Mouse (Mus musculus): ENCODE results near the gene Mef2c. TPM values are rescaled to one million over a fixed set of nuclear protein-coding genes. Genes with fewer than 3 reads are reported as not detected.

Mef2c gene
- total RNA-seq (2021) = 100 to 1,000 TPM; 620 to 698 TPM

DNA sequence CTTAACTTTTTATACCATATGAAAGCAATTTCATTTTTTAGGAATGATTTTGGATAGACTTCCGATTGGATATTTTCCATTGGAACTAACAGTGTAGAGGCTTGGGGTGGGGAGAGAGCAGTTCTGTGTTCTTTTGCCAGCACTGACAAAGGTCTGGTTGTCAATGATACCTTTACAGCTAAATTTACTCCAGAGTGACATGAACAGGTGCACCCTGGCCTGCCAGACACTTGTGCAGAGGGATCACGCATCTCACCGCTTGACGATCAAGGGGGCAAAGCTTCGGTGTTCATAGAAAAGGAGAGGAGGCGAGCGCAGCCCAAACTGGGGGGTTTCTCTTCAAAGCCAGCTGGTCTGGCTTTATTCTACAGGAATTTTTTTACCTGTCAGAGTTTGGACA lies at the start of gene Mef2c:
Gene Mef2c (plus strand): TSS at position 116 of the 400 bp plus-strand sequence.
- intact Hi-C loops (cut with DNase I) = no loop called here
- DNase-seq (ENCODE audit: low spot score in 2 of 2) = no peak

- intact Hi-C loops (cut with DNase I) = no loop called here
- no peak for DNase-seq (ENCODE audit: low spot score in 2 of 2)
Measured at GRCm38 (mm10) chr13:83458729-83459128, 45.1 kb upstream of the Mef2c start.

GRCm38 (mm10) chr13:83459600-83459999 lies 44.2 kb upstream of the Mef2c start:
- no peak for DNase-seq (ENCODE audit: low spot score in 2 of 2)
- intact Hi-C loops (cut with DNase I) = no loop called here

GRCm38 (mm10) chr13:83460620-83461019 lies 43.2 kb upstream of the Mef2c start:
- intact Hi-C loops (cut with DNase I) = no loop called here
- DNase-seq (ENCODE audit: low spot score in 2 of 2) = no peak

DNA sequence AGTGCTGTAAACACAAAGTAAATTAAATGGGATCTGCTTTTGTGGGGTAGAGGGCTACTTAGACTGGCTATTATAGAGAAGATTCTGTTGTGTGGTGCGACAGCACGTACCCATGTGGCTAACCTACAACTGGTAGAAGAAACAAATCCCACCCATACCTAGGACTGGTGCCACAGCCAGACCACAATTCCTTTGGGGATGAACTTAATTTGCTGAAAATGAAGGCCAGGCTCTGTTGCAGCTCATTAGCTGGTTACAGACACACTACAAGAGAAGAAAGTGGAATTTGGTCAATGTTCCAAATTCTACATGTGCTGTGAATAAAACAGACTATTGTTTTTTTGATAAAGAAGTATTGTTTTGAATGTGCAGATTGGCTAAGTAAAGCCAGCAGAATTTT lies 42.3 kb upstream of the Mef2c start:
- no peak for DNase-seq (ENCODE audit: low spot score in 2 of 2)
- intact Hi-C loops (cut with DNase I) = no loop called here

GRCm38 (mm10) chr13:83466756-83467155 lies 37.1 kb upstream of the Mef2c start:
- DNase-seq (ENCODE audit: low spot score in 2 of 2) = no peak
- intact Hi-C loops (cut with DNase I) = no loop called here

DNA sequence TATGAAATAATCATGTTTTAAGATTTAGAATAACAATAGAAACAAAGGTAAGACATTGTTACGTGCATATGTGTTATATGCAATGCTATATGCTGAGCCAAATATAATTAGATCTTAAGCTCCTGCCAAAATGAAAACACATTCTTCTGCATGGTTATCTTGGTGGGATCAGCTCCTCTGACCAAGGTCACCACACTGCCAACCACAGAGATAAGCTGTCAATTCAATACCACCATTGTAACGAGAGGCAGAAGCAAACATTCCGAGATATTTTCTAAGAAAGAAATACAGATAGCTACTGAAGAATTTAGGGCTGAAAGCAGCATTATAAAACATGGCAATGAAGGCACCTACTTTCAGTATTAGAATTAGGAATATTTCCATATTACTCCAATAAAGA lies 35.0 kb upstream of the Mef2c start:
- intact Hi-C loops (cut with DNase I) = no loop called here
- DNase-seq (ENCODE audit: low spot score in 2 of 2) = no peak

- DNase-seq (ENCODE audit: low spot score in 2 of 2) = no peak
- intact Hi-C loops (cut with DNase I) = no loop called here
Measured at GRCm38 (mm10) chr13:83473755-83474154, 30.1 kb upstream of the Mef2c start.

DNA sequence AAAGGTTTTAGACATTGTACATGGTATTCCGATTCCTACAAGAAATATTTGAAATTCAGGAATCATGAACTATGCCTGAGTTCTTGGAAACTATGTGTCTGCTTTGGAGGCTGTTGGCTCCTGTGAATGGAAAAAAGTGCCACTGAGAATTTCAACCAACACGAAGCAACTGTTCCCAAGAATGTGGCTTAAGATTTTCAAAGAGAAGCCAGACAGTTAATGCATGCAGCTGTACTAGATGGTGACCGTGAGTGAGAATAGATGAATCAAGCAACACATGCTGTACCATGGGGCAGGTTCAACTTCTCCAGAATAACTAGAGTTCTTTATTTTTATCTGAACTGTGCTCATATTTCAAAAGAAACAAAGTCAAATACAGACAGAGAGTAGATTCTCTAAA lies 23.4 kb upstream of the Mef2c start:
- DNase-seq (ENCODE audit: low spot score in 2 of 2) = no peak

GRCm38 (mm10) chr13:83481310-83481709 lies 22.5 kb upstream of the Mef2c start:
- intact Hi-C loops (cut with DNase I) = no loop called here
- no peak for DNase-seq (ENCODE audit: low spot score in 2 of 2)

More for the DNA sequence above, 23.4 kb upstream of the Mef2c start:
- intact Hi-C loops (cut with DNase I) = no loop called here

GRCm38 (mm10) chr13:83482087-83482486 lies 21.7 kb upstream of the Mef2c start:
- intact Hi-C loops (cut with DNase I) = no loop called here
- no peak for DNase-seq (ENCODE audit: low spot score in 2 of 2)

DNA sequence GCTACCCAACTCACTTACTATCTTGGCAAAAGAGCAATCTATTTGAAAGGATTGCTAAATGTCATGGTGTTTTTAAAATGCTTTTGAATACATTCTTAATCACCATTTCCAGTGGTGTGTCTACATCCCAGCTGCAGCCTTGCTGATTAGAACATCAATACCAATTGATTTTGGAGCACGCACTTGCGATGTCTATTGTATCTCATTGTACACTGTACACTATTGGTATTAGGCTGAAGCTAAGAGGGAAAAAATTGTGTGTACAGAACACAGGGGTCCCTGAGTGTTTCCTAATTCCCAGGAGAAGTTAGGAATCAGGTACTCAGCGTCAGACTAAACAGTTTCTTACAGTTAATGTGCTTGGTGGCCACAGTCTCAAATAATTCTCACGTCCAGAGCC lies 19.6 kb upstream of the Mef2c start:
- no peak for DNase-seq (ENCODE audit: low spot score in 2 of 2)
- intact Hi-C loops (cut with DNase I) = no loop called here

DNA sequence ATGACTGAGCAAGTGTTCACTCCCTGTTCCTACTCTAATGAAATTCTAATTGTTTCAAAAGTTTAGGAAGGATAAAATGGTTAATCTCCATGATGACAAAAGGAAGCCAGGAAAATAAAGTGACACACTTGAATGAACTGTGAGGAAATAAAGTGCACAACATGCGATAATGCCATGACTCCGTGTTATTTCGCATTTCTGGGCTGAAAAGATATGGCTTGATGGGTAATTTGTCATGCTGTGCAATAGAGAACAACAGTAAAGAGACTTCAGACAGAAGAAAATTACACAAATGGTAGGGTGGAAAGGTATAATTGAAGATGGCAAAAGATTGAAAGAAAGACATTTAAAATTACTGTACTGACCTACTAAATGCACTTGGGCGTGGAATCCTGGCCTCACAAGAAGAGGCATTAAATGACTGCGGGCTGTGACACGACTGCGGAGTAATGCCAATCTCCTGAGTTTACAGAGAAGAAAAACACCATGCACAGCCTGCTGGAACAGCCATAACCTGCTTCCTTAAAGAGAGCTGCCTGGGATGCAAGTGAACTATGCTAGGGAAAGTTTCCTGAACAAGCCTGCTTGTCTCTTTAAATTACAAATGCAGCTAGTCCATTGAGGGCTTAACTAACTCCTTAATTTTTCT lies 19.0 kb upstream of the Mef2c start:
- no peak for DNase-seq (ENCODE audit: low spot score in 2 of 2)
- intact Hi-C loops (cut with DNase I) = no loop called here

DNA sequence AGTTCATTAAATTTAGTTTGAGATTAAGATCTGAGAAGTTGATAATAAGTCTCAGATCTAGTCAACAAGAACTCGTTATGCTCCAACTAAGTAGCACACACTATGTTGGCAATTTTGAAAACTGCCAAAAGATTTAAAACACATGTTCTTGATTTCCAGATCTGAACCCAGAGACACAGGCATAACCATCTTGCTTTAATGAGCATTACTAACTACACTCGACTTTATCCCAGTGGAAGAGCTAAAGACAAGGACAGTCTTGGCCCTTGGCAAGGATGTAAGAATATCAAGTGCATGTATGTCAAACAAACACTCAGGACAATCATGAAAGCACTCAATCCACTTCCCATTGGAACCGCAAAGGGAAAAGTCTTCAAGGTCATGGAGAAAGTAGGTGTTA lies 11.8 kb upstream of the Mef2c start:
- no peak for DNase-seq (ENCODE audit: low spot score in 2 of 2)
- intact Hi-C loops (cut with DNase I) = no loop called here

GRCm38 (mm10) chr13:83497708-83498107 lies 6.1 kb upstream of the Mef2c start:
- intact Hi-C loops (cut with DNase I) = no loop called here
- no peak for DNase-seq (ENCODE audit: low spot score in 2 of 2)

GRCm38 (mm10) chr13:83499526-83499925 lies 4.3 kb upstream of the Mef2c start:
- intact Hi-C loops (cut with DNase I) = no loop called here
- DNase-seq (ENCODE audit: low spot score in 2 of 2) = no peak

GRCm38 (mm10) chr13:83507687-83508086 lies 3.9 kb downstream of the Mef2c start:
- intact Hi-C loops (cut with DNase I) = no loop called here

DNA sequence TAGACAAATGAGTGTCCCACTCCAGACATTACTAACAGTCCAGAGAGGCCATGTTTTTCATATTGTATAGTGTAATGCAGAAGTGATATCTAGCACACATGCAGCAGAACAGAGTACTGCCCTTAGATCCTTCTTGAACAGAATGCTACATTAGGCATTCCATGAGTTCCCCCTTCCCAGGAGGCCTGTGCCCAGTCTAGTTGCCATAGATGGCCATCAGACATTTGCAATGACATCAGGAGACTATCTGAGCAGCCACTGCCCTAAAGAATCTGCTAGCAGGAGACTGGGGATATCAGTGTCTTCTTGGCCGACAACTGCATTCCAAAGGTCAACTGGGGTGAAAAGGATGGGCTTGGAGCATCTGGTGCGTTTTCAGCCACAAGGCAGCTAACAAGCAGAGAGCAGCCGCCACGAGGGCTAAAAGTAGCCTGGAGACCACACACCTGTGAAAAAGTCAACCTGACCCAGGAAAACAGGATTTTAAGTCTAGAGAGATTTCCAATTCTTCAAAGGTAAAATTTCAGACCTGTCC lies 11.2 kb downstream of the Mef2c start:
- DNase-seq (ENCODE audit: low spot score in 2 of 2) = no peak
- intact Hi-C loops (cut with DNase I) = no loop called here

More at GRCm38 (mm10) chr13:83507687-83508086, 3.9 kb downstream of the Mef2c start:
- no peak for DNase-seq (ENCODE audit: low spot score in 2 of 2)

- DNase-seq (ENCODE audit: low spot score in 2 of 2) = peak; percentile 79 to 82
- intact Hi-C loops (cut with DNase I) = no loop called here
Measured at GRCm38 (mm10) chr13:83517660-83518609, 14.1 kb downstream of the Mef2c start.

GRCm38 (mm10) chr13:83520807-83521206 lies 17.0 kb downstream of the Mef2c start:
- DNase-seq (ENCODE audit: low spot score in 2 of 2) = no peak
- intact Hi-C loops (cut with DNase I) = loop anchor here (5.0 to 10.0 kb wide), 6 partner anchors 409 to 1739 kb away; partner anchors contain the start of gene Cetn3
